Mouse (Mus musculus): ENCODE data around the gene Crispld2.

DNA sequence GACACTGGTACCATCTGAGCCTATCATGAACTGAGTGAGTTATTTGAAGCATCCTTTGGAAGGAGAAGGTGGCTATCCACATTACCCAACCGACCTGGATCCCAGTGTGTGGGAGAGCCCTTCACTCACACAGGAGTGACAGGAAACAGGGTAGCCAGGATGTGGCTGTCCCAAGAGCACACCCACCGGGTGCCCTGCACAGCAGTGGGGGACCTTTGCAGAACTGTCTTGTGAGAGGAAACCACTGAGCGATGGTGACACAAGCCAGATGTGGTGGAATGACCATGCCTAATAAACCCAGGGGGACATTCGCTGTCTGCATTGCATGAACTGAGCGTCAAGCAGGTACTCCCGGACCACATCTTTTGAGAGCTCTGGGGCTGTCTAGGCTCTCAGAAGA, 34.8 kb downstream of the Crispld2 start:
- no peak for TF ChIP-seq CTCF (IDR thresholded peaks at IDR 0.05; ENCODE audit: extremely low read depth, insufficient read depth, low read length)
- no peak for TF ChIP-seq POLR2A (IDR thresholded peaks at IDR 0.05; ENCODE audit: extremely low read depth, insufficient read depth, low read length)

Data from cortical plate, adult 2 months (tissue).